Mouse (Mus musculus): ENCODE results near the gene Mat2a. TPM values are rescaled to one million over a fixed set of nuclear protein-coding genes. Genes with fewer than 3 reads are reported as not detected.

The Mat2a gene
- 100 to 1,000 TPM; 232 to 345 TPM for polyA plus RNA-seq (2017; shearing (Covaris generic))

DNA sequence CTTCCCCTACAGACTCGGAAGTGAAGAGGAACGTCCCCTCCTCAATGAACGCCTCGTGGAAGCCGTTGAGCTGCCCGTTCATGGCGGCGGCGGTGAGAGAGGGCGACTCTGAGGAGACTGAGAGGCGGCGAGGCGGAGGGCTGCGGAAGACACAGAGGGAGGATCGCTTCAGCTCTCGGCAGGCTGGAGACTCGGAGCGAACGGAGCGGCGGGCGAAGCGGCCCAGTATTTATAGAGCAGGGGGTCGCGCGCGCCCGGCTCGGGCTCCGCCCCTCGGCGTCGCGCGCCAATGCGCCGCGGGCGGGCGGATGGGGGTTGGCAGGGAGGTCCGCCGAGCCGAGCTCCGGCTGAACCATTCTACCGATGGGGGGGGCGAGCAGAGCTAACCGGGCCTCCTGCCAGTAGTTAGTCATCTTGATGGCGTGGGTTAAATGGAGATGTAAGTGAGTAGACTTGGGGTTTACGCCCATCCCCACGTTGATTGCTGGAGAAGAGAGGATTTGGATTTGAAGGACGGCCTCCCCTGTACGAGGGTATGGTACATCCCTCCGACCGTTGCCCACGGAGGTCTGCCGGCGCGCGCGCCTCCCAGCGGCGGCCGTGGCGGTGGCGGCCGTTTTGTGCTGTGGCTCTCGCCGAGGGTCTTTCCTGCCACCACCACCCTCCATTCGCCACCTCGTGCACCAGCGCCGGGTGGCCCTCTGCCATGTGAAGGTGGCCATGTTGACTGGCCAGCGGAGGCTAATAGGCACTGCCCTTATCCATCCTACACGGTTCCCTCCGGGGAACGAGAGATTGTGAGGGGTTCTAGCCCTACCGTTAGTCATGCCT lies at the start of gene Mat2a:
Gene Mat2a, minus strand, starts transcription at position 204 of the 831 bp plus-strand sequence.

GRCm38 (mm10) chr6:72414076-72414756 lies 25.1 kb downstream of the Mat2a start, which contains the start of gene Ggcx:
Gene Ggcx, plus strand, starts transcription at chr6:72414308.

GRCm38 (mm10) chr6:72389941-72390771 lies 49.2 kb downstream of the Mat2a start, which contains the start of gene Vamp8:
Gene Vamp8, minus strand, starts transcription at chr6:72390703.

Other genes with a start within 250 kb of the Mat2a start
- not detected for gene Atoh8, start 204.0 kb downstream of the Mat2a start, polyA plus RNA-seq (2017; shearing (Covaris generic))
- not detected for gene Sftpb, start 134.9 kb downstream of the Mat2a start, polyA plus RNA-seq (2017; shearing (Covaris generic))
- 10 to 100 TPM; 40.0 to 40.9 TPM for gene Usp39, start 94.4 kb downstream of the Mat2a start, polyA plus RNA-seq (2017; shearing (Covaris generic))
- gene 0610030E20Rik, start 92.2 kb downstream of the Mat2a start, polyA plus RNA-seq (2017; shearing (Covaris generic)), result 10 to 100 TPM; 41.5 to 48.8 TPM
- 1 to 10 TPM in 1 of 2 experiments, under 1 TPM in 1; 0.14 to 1.0 TPM for gene Tmem150a, start 84.1 kb downstream of the Mat2a start, polyA plus RNA-seq (2017; shearing (Covaris generic))
- 100 to 1,000 TPM; 133 to 139 TPM for gene Rnf181, start 72.6 kb downstream of the Mat2a start, polyA plus RNA-seq (2017; shearing (Covaris generic))
- 10 to 100 TPM; 30.4 to 79.8 TPM for gene Vamp5, start 59.1 kb downstream of the Mat2a start, polyA plus RNA-seq (2017; shearing (Covaris generic))
- 100 to 1,000 TPM; 258 to 387 TPM for gene Vamp8, start 48.9 kb downstream of the Mat2a start, polyA plus RNA-seq (2017; shearing (Covaris generic))
- 10 to 100 TPM in 1 of 2 experiments, 1 to 10 TPM in 1; 8.2 to 11.6 TPM for gene Ggcx, start 25.2 kb downstream of the Mat2a start, polyA plus RNA-seq (2017; shearing (Covaris generic))
- not detected for gene Sh2d6, start 82.1 kb upstream of the Mat2a start, polyA plus RNA-seq (2017; shearing (Covaris generic))
- 1,000 to 10,000 TPM in 1 of 2 experiments, 100 to 1,000 TPM in 1; 341 to 1,155 TPM for gene Capg, start 104.8 kb upstream of the Mat2a start, polyA plus RNA-seq (2017; shearing (Covaris generic))
- 10 to 100 TPM; 14.1 to 22.7 TPM for gene Elmod3, start 158.9 kb upstream of the Mat2a start, polyA plus RNA-seq (2017; shearing (Covaris generic))
- gene Retsat, start 158.9 kb upstream of the Mat2a start, polyA plus RNA-seq (2017; shearing (Covaris generic)), result 1 to 10 TPM; 2.5 to 8.3 TPM
- gene Tgoln1, start 177.4 kb upstream of the Mat2a start, polyA plus RNA-seq (2017; shearing (Covaris generic)), result 10 to 100 TPM; 92.4 to 95.9 TPM